Mouse (Mus musculus) ES-Bruce4 (cell line): ENCODE measurements around the gene Wdr76. TPM values are rescaled to one million over a fixed set of nuclear protein-coding genes. Genes with fewer than 3 reads are reported as not detected.

Experiments
- H3K27ac ChIP-seq: 2 replicates; pipeline ENCODE4 v1.5.1; 2012; ENCODE audit warnings: low read length, inconsistent platforms; ENCODE audit not compliant: insufficient read depth
- H3K27me3 ChIP-seq: 2 replicates; pipeline ENCODE4 v1.6.1; 2012; ENCODE audit warnings: mild to moderate bottlenecking, low read length, inconsistent platforms; ENCODE audit not compliant: control insufficient read depth, poor library complexity, insufficient read depth, severe bottlenecking
- H3K36me3 ChIP-seq: 2 replicates; pipeline ENCODE4 v1.6.1; 2012; ENCODE audit warnings: inconsistent platforms, mild to moderate bottlenecking, low read length, moderate library complexity; ENCODE audit not compliant: control insufficient read depth, poor library complexity, insufficient read depth, severe bottlenecking
- H3K4me1 ChIP-seq: one replicate; pipeline ENCODE4 v1.8.1; 2011; ENCODE audit warnings: low read length; ENCODE audit not compliant: control insufficient read depth, insufficient read depth
- H3K4me3 ChIP-seq: 2 replicates; pipeline ENCODE4 v1.5.1; 2011; ENCODE audit warnings: low read depth, mild to moderate bottlenecking, low read length
- H3K9ac ChIP-seq: 2 replicates; pipeline ENCODE4 v1.6.1; 2012; ENCODE audit warnings: low read depth, mild to moderate bottlenecking, inconsistent platforms; ENCODE audit not compliant: poor library complexity, severe bottlenecking
- H3K9me3 ChIP-seq: replicated peaks from 2 replicates; pipeline ENCODE4 v1.6.1; 2012; ENCODE audit warnings: mild to moderate bottlenecking, low read length, inconsistent platforms; ENCODE audit not compliant: control insufficient read depth, poor library complexity, insufficient read depth, severe bottlenecking
- CTCF ChIP-seq: IDR thresholded peaks from one replicate; pipeline ENCODE4 v1.8.1; 2011; ENCODE audit warnings: low read depth, low read length
- EP300 ChIP-seq: IDR thresholded peaks from 2 replicates; pipeline ENCODE4 v1.6.1; 2011; ENCODE audit warnings: low read depth, low read length; ENCODE audit not compliant: insufficient read depth
- POLR2A ChIP-seq: IDR thresholded peaks from one replicate; pipeline ENCODE4 v1.8.1; 2011; ENCODE audit warnings: low read length; ENCODE audit not compliant: insufficient read depth
- polyA plus RNA-seq: library from polyadenylated mRNA; stranded (reverse); fragments of >200 nt; gene quantifications from 2 replicates; pipeline ENCODE4 v1.2.4, GENCODE M21; 2011; ENCODE audit warnings: low read depth; ENCODE audit not compliant: missing spikeins, insufficient read depth, insufficient read length

Gene Wdr76
- polyA plus RNA-seq, 1 experiment = 40.6 TPM

DNA sequence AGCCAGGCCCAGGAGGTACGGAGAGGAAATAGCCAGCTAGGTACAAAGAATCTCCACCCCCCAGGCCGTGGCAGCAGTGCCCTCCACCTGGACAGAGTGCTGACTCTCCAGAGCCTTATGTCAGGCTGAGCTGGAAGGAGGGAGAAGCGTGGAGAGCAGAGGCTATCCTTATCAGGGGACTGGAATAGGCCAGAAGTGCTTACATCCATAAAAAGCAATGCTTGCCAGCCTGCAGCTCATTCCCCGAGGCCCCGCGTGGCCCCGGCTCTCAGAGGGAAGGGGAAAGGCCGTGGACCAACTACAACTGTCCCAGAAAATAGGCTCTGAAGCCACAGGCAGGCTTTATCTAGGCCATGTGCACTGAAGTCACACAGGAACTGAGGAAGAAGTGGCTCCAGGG lies 44.7 kb downstream of the Wdr76 start:
- no peak overlapping the region for H3K9ac ChIP-seq
- H3K9me3 ChIP-seq = no peaks in the 10 kb centered on the region

DNA sequence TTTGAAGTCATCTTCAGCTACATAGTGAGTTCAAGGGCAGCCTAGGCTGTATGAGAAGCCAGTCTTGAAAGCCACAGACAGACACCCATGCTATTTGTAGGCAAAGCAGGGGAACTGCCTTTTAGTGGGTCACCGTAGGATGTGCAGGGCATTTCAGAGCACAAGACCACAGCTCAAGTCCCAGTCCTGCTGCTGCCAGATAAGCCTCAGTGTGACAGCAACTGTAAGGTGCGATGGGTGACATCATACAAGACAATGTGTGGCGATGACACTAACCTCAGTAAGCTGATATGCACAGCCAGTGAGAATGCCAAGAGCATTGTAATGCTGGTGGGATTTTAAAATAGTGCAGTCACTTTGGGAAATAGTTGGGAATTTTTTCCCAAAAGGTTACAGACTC lies 56.6 kb downstream of the Wdr76 start:
- Histone ChIP-seq H3K9me3 (no peaks in the 10 kb centered on the region), H3K4me1 (no peaks in the 10 kb centered on the region), H3K27ac (no peak overlapping the region), H3K27me3 (no peaks in the 10 kb centered on the region), H3K36me3 (no peaks in the 10 kb centered on the region), H3K9ac (no peak overlapping the region), H3K4me3 (no peak overlapping the region)
- TF ChIP-seq POLR2A (no peak), CTCF (no peak), EP300 (no peak)

More for the DNA sequence above, 44.7 kb downstream of the Wdr76 start:
- H3K4me3 ChIP-seq = no peak overlapping the region
- H3K4me1 ChIP-seq = no peaks in the 10 kb centered on the region
- no peak for TF ChIP-seq EP300
- TF ChIP-seq POLR2A = no peak
- no peaks in the 10 kb centered on the region for H3K27me3 ChIP-seq
- H3K36me3 ChIP-seq = no peaks in the 10 kb centered on the region
- no peak overlapping the region for H3K27ac ChIP-seq

DNA sequence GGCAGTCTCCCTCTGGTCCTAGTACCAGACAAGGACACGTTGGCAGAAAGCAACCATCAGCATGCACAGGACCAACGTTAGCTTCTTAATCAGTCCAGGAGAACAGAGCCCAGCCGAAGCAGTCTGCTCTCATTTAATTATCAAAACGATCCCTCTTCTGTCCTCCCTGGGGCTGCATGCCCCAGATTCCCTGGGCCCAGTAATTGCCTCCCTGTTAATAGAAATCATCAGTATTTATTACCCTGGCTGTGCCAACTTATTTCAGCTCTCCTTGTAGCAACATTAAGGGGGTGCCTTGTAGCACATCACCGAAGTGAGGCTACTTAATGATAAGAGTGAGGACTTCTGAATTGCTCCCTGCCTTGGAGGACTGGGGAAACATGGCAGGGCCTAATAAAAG lies 59.4 kb downstream of the Wdr76 start:
- H3K4me1 ChIP-seq = no peaks in the 10 kb centered on the region
- H3K4me3 ChIP-seq = no peak overlapping the region
- H3K9ac ChIP-seq = no peak overlapping the region
- TF ChIP-seq EP300 = no peak
- TF ChIP-seq POLR2A = no peak
- TF ChIP-seq CTCF = no peak
- no peak overlapping the region for H3K27ac ChIP-seq
- H3K9me3 ChIP-seq = no peaks in the 10 kb centered on the region
- H3K27me3 ChIP-seq = no peaks in the 10 kb centered on the region
- H3K36me3 ChIP-seq = no peaks in the 10 kb centered on the region

DNA sequence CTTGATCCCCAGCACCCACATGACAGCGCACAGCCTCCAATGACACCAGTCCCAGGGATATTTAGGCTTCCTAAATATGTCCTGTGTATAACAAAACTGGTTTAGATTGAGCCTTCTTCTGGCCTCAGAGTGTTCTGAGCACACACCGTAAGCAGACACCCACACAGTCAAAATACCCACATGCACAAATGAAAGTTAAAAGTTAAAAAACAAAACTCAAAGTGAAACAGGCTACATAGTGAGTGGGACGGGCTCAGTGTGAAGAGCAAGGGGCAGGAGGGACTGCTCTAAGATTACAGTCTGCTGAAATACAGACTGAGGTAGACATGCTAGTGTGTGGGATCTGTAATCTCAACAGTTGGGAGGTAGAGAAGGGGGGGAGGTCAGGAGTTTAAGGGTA lies 63.5 kb downstream of the Wdr76 start:
- no peaks in the 10 kb centered on the region for H3K27me3 ChIP-seq
- H3K4me1 ChIP-seq = peaks cover 3% of the 10 kb centered on the region

DNA sequence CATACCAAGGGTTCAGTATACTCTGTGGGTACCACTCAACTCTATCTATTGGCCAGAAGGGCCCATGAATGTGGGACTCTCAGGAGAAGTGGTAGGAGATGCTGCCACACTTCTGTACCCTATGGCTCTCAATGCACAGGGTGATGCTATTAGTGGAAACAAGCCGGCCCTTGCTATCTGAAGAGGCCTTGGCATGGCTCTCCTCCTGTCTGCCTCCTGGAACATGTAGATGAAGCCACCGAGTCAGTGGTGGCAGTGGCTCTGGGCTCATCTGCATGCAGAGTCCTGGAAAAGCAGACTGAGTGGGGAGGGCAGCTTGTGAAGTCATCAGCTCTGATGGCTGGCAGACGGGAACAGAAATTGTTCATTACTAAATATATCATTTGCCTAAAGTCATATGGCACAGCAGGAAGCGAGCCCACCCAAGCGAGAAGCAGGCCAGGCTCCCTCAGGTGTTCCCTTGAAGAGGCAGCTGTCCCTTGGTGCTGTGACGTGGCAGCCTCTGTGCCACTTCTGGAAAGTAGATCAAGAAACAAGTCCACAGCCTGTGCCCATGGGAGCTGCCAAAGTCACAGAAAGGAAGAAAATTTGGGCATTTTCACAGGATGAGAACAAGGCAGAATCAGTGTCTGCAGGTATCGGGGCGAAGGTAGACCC lies 64.6 kb downstream of the Wdr76 start:
- no peak overlapping the region for H3K27ac ChIP-seq
- TF ChIP-seq POLR2A = no peak
- TF ChIP-seq EP300 = no peak
- no peak for TF ChIP-seq CTCF
- no peak overlapping the region for H3K4me3 ChIP-seq
- H3K36me3 ChIP-seq = no peaks in the 10 kb centered on the region
- H3K9ac ChIP-seq = no peak overlapping the region
- peaks cover 3% of the 10 kb centered on the region for H3K4me1 ChIP-seq
- no peaks in the 10 kb centered on the region for H3K27me3 ChIP-seq
- H3K9me3 ChIP-seq = no peaks in the 10 kb centered on the region

More for the DNA sequence above, 63.5 kb downstream of the Wdr76 start:
- Histone ChIP-seq H3K4me3 (no peak overlapping the region), H3K9ac (no peak overlapping the region), H3K36me3 (no peaks in the 10 kb centered on the region), H3K9me3 (no peaks in the 10 kb centered on the region), H3K27ac (no peak overlapping the region)
- TF ChIP-seq EP300 = no peak

DNA sequence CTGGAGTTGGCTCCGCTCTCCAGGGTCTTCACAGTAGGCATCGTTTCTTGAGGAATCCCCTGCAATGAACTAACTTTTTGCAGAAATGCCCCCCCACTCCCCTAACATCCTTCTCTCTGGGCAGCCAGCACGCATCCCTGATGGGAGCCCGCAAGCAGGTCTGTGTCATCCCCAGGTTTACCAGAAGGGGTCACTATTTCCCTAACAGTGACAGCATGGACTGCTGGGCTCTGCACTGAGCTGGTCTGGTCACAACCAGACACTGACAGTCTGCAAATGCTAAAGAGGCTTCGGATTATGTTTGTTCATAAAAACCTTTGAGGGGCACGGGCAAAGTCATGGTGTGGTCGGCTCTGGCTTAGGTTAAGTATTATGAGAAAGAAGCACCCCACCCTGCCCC lies 65.3 kb downstream of the Wdr76 start:
- H3K27me3 ChIP-seq = no peaks in the 10 kb centered on the region
- H3K36me3 ChIP-seq = no peaks in the 10 kb centered on the region
- H3K4me1 ChIP-seq = peaks cover 3% of the 10 kb centered on the region
- H3K9ac ChIP-seq = no peak overlapping the region
- H3K9me3 ChIP-seq = no peaks in the 10 kb centered on the region
- TF ChIP-seq CTCF = peak; percentile 92
- no peak for TF ChIP-seq POLR2A
- H3K4me3 ChIP-seq = no peak overlapping the region
- H3K27ac ChIP-seq = no peak overlapping the region
